Mouse (Mus musculus) forebrain, embryonic 14.5 days (tissue): ENCODE measurements around the gene Kcnn3. TPM values are rescaled to one million over a fixed set of nuclear protein-coding genes. Genes with fewer than 3 reads are reported as not detected.

Source experiments
- ATAC-seq: fragments of 200-750 bp; cut with Nextera tagmentation; 2 replicates; pipeline ENCODE4 v1.8.0; 2017; ENCODE audit warnings: mild to moderate bottlenecking, moderate library complexity
- DNase-seq: peaks from one replicate; pipeline ENCODE4 v3.0.0-alpha.2; 2015; ENCODE audit warnings: low spot score
- H3K27ac ChIP-seq: fragments of 300-500 bp; sonication (generic); 2 replicates; pipeline ENCODE4 v1.5.1; 2014; ENCODE audit warnings: low read depth, mild to moderate bottlenecking, control low read depth, low read length, moderate library complexity
- H3K27me3 ChIP-seq: fragments of 300-500 bp; sonication (generic); replicated peaks from 2 replicates; pipeline ENCODE4 v1.6.1; 2014; ENCODE audit warnings: low read length, control low read depth, mixed read lengths; ENCODE audit not compliant: control insufficient read depth, insufficient read depth
- H3K36me3 ChIP-seq: fragments of 300-500 bp; sonication (generic); 2 replicates; pipeline ENCODE4 v1.6.1; 2014; ENCODE audit warnings: low read length, control low read depth; ENCODE audit not compliant: control insufficient read depth, insufficient read depth
- H3K4me1 ChIP-seq: fragments of 300-500 bp; sonication (generic); 2 replicates; pipeline ENCODE4 v1.6.1; 2014; ENCODE audit warnings: antibody characterized with exemption, low read length, control low read depth; ENCODE audit not compliant: control insufficient read depth, insufficient read depth
- H3K4me2 ChIP-seq: fragments of 300-500 bp; sonication (generic); 2 replicates; pipeline ENCODE4 v1.6.1; 2014; ENCODE audit warnings: mild to moderate bottlenecking, control low read depth, low read length
- H3K4me3 ChIP-seq: fragments of 300-500 bp; sonication (generic); 2 replicates; pipeline ENCODE4 v1.5.1; 2014; ENCODE audit warnings: low read depth, low read length, control low read depth
- H3K9ac ChIP-seq: fragments of 300-500 bp; sonication (generic); 2 replicates; pipeline ENCODE4 v1.6.1; 2014; ENCODE audit warnings: mild to moderate bottlenecking, low read length, control low read depth, moderate library complexity
- H3K9me3 ChIP-seq: fragments of 300-500 bp; sonication (generic); replicated peaks from 2 replicates; pipeline ENCODE4 v1.6.1; 2016; ENCODE audit warnings: low read length, control low read depth, mixed read lengths; ENCODE audit not compliant: control insufficient read depth
- WGBS: fragments of 180-500 bp; shearing (Covaris S2); extraction: QIAGEN DNeasy Blood & Tissue Kit; methylation state at CpG from one replicate; pipeline ENCODE4 v1.1.7; 2014; 5-methylcytosine and 5-hydroxymethylcytosine counted together
- polyA plus RNA-seq: library from polyadenylated mRNA; unstranded; fragments of >200 nt; fragmentation: Nextera tagmentation; extraction: Ambion mirVana; gene quantifications from 2 replicates; pipeline ENCODE4 v1.2.1, GENCODE M21; 2014

The Kcnn3 gene
- polyA plus RNA-seq, 1 experiment from 2014 or later = 4.8 TPM

- H3K9ac ChIP-seq = no peak overlapping the region
- H3K27ac ChIP-seq = no peak overlapping the region
- ATAC-seq (no peak), DNase-seq (no peak)
- no peaks in the 10 kb centered on the region for H3K36me3 ChIP-seq
- no peaks in the 10 kb centered on the region for H3K27me3 ChIP-seq
- peaks cover 3% of the 10 kb centered on the region; the same call in 1 of the 2 replicates for H3K4me1 ChIP-seq
- no peak overlapping the region for H3K4me2 ChIP-seq
- H3K9me3 ChIP-seq = no peaks in the 10 kb centered on the region
- H3K4me3 ChIP-seq = no peak overlapping the region
- 76% methylated on average over 9 of the region's 9 CpGs for WGBS
Observed at GRCm38 (mm10) chr3:89691776-89692175, 171.8 kb downstream of the Kcnn3 start.

GRCm38 (mm10) chr3:89696152-89696821 lies 176.3 kb downstream of the Kcnn3 start:
- ATAC-seq = peak; percentile 93
- H3K4me2 ChIP-seq = peak overlapping the region; percentile 14; the same call in 1 of the 2 replicates

GRCm38 (mm10) chr3:89698958-89699357 lies 179.0 kb downstream of the Kcnn3 start:
- Histone ChIP-seq H3K9ac (no peak overlapping the region), H3K4me3 (no peak overlapping the region), H3K27ac (no peak overlapping the region), H3K4me2 (no peak overlapping the region), H3K9me3 (no peaks in the 10 kb centered on the region), H3K4me1 (no peaks in the 10 kb centered on the region), H3K27me3 (no peaks in the 10 kb centered on the region), H3K36me3 (no peaks in the 10 kb centered on the region)
- WGBS = 88% methylated on average over 1 of the region's 1 CpGs
- ATAC-seq (no peak), DNase-seq (no peak)

More at GRCm38 (mm10) chr3:89696152-89696821, 176.3 kb downstream of the Kcnn3 start:
- H3K36me3 ChIP-seq = no peaks in the 10 kb centered on the region
- 0 out of 2 replicates have a peak overlapping the region, but pooled peaks have one; percentile 21 for H3K27ac ChIP-seq
- no peaks in the 10 kb centered on the region for H3K4me1 ChIP-seq
- no peak overlapping the region for H3K4me3 ChIP-seq
- no peak overlapping the region for H3K9ac ChIP-seq
- H3K9me3 ChIP-seq = no peaks in the 10 kb centered on the region
- WGBS = 33% methylated on average over 12 of the region's 12 CpGs
- no peaks in the 10 kb centered on the region for H3K27me3 ChIP-seq
- DNase-seq = peak; percentile 85

- Histone ChIP-seq H3K36me3 (no peaks in the 10 kb centered on the region), H3K27ac (no peak overlapping the region), H3K4me2 (no peak overlapping the region), H3K9ac (no peak overlapping the region), H3K9me3 (no peaks in the 10 kb centered on the region), H3K4me1 (no peaks in the 10 kb centered on the region), H3K27me3 (no peaks in the 10 kb centered on the region), H3K4me3 (no peak overlapping the region)
- no peak for ATAC-seq
- 63% methylated on average over 11 of the region's 11 CpGs for WGBS
- DNase-seq = no peak
Observed at GRCm38 (mm10) chr3:89700461-89700860, 180.5 kb downstream of the Kcnn3 start.

GRCm38 (mm10) chr3:89703596-89703995 lies 183.6 kb downstream of the Kcnn3 start:
- no peak for ATAC-seq
- Histone ChIP-seq H3K4me2 (no peak overlapping the region), H3K36me3 (no peaks in the 10 kb centered on the region), H3K9ac (no peak overlapping the region), H3K4me1 (no peaks in the 10 kb centered on the region), H3K27me3 (no peaks in the 10 kb centered on the region), H3K27ac (no peak overlapping the region), H3K4me3 (no peak overlapping the region), H3K9me3 (no peaks in the 10 kb centered on the region)
- 38% methylated on average over 3 of the region's 3 CpGs for WGBS
- DNase-seq = no peak

GRCm38 (mm10) chr3:89704064-89704463 lies 184.1 kb downstream of the Kcnn3 start:
- no peak for ATAC-seq
- WGBS = 85% methylated on average over 6 of the region's 6 CpGs
- no peaks in the 10 kb centered on the region for H3K27me3 ChIP-seq

GRCm38 (mm10) chr3:89714359-89715206 lies 194.6 kb downstream of the Kcnn3 start, which contains the start of gene Adar:
Adar (plus strand) TSS chr3:89715022.
- H3K9me3 ChIP-seq = no peaks in the 10 kb centered on the region
- H3K9ac ChIP-seq = peak within 1 kb of the TSS; percentile 95
- H3K27me3 ChIP-seq = no peaks in the 10 kb centered on the region
- peaks cover 6% of the 10 kb centered on the region for H3K4me1 ChIP-seq
- ATAC-seq (peak; percentile 93), DNase-seq (peak; percentile 95)
- WGBS = 7% methylated on average over 27 of the region's 28 CpGs
- H3K4me3 ChIP-seq = peak within 1 kb of the TSS; percentile 95
- H3K36me3 ChIP-seq = 0 out of 2 replicates have a peak, but pooled peaks cover 4% of the 10 kb centered on the region
- H3K27ac ChIP-seq = peak within 1 kb of the TSS; percentile 87
- H3K4me2 ChIP-seq = peak within 1 kb of the TSS; percentile 88

More at GRCm38 (mm10) chr3:89704064-89704463, 184.1 kb downstream of the Kcnn3 start:
- Histone ChIP-seq H3K36me3 (no peaks in the 10 kb centered on the region), H3K27ac (no peak overlapping the region), H3K9me3 (no peaks in the 10 kb centered on the region), H3K9ac (no peak overlapping the region), H3K4me1 (no peaks in the 10 kb centered on the region), H3K4me2 (no peak overlapping the region), H3K4me3 (no peak overlapping the region)
- DNase-seq = no peak

- Histone ChIP-seq H3K4me1 (peaks cover 6% of the 10 kb centered on the region), H3K4me3 (peak overlapping the region; percentile 95), H3K27me3 (no peaks in the 10 kb centered on the region), H3K27ac (peak overlapping the region; percentile 87), H3K36me3 (0 out of 2 replicates have a peak, but pooled peaks cover 4% of the 10 kb centered on the region), H3K4me2 (peak overlapping the region; percentile 88), H3K9ac (peak overlapping the region; percentile 95), H3K9me3 (no peaks in the 10 kb centered on the region)
- DNase-seq = peak; percentile 36
- 2% methylated on average over 46 of the region's 59 CpGs for WGBS
- peak; percentile 80 for ATAC-seq
Observed at GRCm38 (mm10) chr3:89715207-89715966, 195.4 kb downstream of the Kcnn3 start.
